Mouse (Mus musculus) cerebellum, adult 2 months (tissue): ENCODE results near the gene Tmem119.

Experiments
- CTCF ChIP-seq: fragments of 200-500 bp; IDR thresholded peaks from 2 replicates; pipeline ENCODE4 v1.5.1; 2011; ENCODE audit warnings: low read depth, mild to moderate bottlenecking, control low read depth, low read length, moderate library complexity, borderline replicate concordance; ENCODE audit not compliant: insufficient read depth
- POLR2A ChIP-seq: fragments of 200-500 bp; IDR thresholded peaks from 2 replicates; pipeline ENCODE4 v1.6.1; 2011; ENCODE audit warnings: low read length, control low read depth, borderline replicate concordance; ENCODE audit not compliant: insufficient read depth

- TF ChIP-seq CTCF (no peak), POLR2A (no peak)
Measured at GRCm38 (mm10) chr5:113826619-113827018, 26.3 kb upstream of the Tmem119 start.
